Mouse (Mus musculus) kidney, postnatal 0 days (tissue): ENCODE results near the gene Myog. TPM values are rescaled to one million over a fixed set of nuclear protein-coding genes. Genes with fewer than 3 reads are reported as not detected.

Experiments used
- ATAC-seq: fragments of 200-750 bp; cut with Nextera tagmentation; replicated peaks from 2 replicates; pipeline ENCODE4 v1.8.0; 2017; ENCODE audit warnings: low read depth, moderate number of reproducible peaks, moderate TSS enrichment, moderate library complexity; ENCODE audit not compliant: low FRiP score
- DNase-seq: peaks from one replicate; pipeline ENCODE4 v3.0.0-alpha.2; 2016; ENCODE audit warnings: low spot score
- H3K27ac ChIP-seq: fragments of 300-500 bp; sonication (generic); 2 replicates; pipeline ENCODE4 v1.5.1; 2014; ENCODE audit warnings: mild to moderate bottlenecking
- H3K27me3 ChIP-seq: fragments of 300-500 bp; sonication (generic); 2 replicates; pipeline ENCODE4 v1.6.1; 2014; ENCODE audit warnings: low read length, mixed read lengths; ENCODE audit not compliant: insufficient read depth
- H3K36me3 ChIP-seq: fragments of 300-500 bp; sonication (generic); 2 replicates; pipeline ENCODE4 v1.6.1; 2014; ENCODE audit warnings: low read length, mixed read lengths; ENCODE audit not compliant: insufficient read depth
- H3K4me1 ChIP-seq: fragments of 300-500 bp; sonication (generic); replicated peaks from 2 replicates; pipeline ENCODE4 v1.6.1; 2014; ENCODE audit warnings: antibody characterized with exemption, low read length, mixed read lengths; ENCODE audit not compliant: insufficient read depth
- H3K4me2 ChIP-seq: fragments of 300-500 bp; sonication (generic); 2 replicates; pipeline ENCODE4 v1.6.1; 2014; ENCODE audit warnings: mild to moderate bottlenecking, low read length, moderate library complexity, mixed read lengths
- H3K4me3 ChIP-seq: fragments of 300-500 bp; sonication (generic); replicated peaks from 2 replicates; pipeline ENCODE4 v1.5.1; 2014; ENCODE audit warnings: low read depth, low read length
- H3K9ac ChIP-seq: fragments of 300-500 bp; sonication (generic); 2 replicates; pipeline ENCODE4 v1.6.1; 2014; ENCODE audit warnings: low read depth, low read length
- H3K9me3 ChIP-seq: fragments of 300-500 bp; sonication (generic); replicated peaks from 2 replicates; pipeline ENCODE4 v1.6.1; 2016; ENCODE audit warnings: low read length, inconsistent platforms, mixed read lengths
- CTCF ChIP-seq: IDR thresholded peaks from 2 replicates; pipeline ENCODE4 v1.5.1; 2016; ENCODE audit warnings: antibody characterized with exemption, low read depth, mild to moderate bottlenecking, moderate library complexity
- WGBS: fragments of 180-500 bp; shearing (Covaris S2); extraction: QIAGEN DNeasy Blood & Tissue Kit; methylation state at CpG from one replicate; pipeline ENCODE4 v1.1.7; 2014; 5-methylcytosine and 5-hydroxymethylcytosine counted together
- polyA plus RNA-seq: library from polyadenylated mRNA; unstranded; fragments of >200 nt; fragmentation: Nextera tagmentation; extraction: Ambion mirVana; gene quantifications from 2 replicates; pipeline ENCODE4 v1.2.1, GENCODE M21; 2015

Gene Myog
- polyA plus RNA-seq, 1 experiment from 2014 or later = 0.08 TPM

- no peaks in the 10 kb centered on the region for H3K4me1 ChIP-seq
- H3K9ac ChIP-seq = no peak overlapping the region
- H3K36me3 ChIP-seq = no peaks in the 10 kb centered on the region
- ATAC-seq (no peak), DNase-seq (no peak)
- no peak for TF ChIP-seq CTCF
- WGBS = 46% methylated on average over 3 of the region's 3 CpGs
- no peaks in the 10 kb centered on the region for H3K9me3 ChIP-seq
- H3K27me3 ChIP-seq = no peaks in the 10 kb centered on the region
- H3K4me2 ChIP-seq = no peak overlapping the region
- H3K4me3 ChIP-seq = no peak overlapping the region
- H3K27ac ChIP-seq = no peak overlapping the region
These were observed 7.4 kb upstream of the Myog start for GRCm38 (mm10) chr1:134282342-134282741.

DNA sequence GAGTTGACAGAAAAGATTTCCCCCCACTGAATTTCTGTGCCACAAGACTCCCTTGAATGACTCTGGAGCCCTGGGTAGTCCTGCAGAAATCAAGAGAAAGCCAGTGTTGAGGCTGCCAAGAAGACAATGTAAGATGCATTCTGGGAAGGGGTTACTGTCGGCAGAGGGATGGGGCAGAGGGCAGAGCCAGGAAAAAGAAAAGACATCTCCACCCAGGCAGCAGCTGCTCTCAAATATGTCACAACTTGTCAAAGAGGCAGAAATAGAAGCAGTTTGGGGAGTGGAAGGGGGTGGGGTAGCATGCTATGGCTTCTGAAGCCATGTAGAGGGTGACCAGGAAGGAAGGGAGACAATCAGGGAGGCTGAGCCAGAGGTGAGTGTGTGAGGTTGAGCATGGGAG, 6.7 kb upstream of the Myog start:
- Histone ChIP-seq H3K4me1 (no peaks in the 10 kb centered on the region), H3K4me3 (no peak overlapping the region), H3K9me3 (no peaks in the 10 kb centered on the region), H3K36me3 (no peaks in the 10 kb centered on the region), H3K4me2 (no peak overlapping the region), H3K9ac (no peak overlapping the region), H3K27ac (no peak overlapping the region), H3K27me3 (no peaks in the 10 kb centered on the region)
- no peak for TF ChIP-seq CTCF
- no peak for DNase-seq
- 50% methylated on average over 1 of the region's 1 CpGs for WGBS
- ATAC-seq = no peak

GRCm38 (mm10) chr1:134285458-134286120, 4.2 kb upstream of the Myog start:
- no peaks in the 10 kb centered on the region for H3K36me3 ChIP-seq
- H3K4me1 ChIP-seq = no peaks in the 10 kb centered on the region
- H3K27ac ChIP-seq = no peak overlapping the region
- no peak overlapping the region for H3K9ac ChIP-seq
- H3K4me3 ChIP-seq = no peak overlapping the region
- 65% methylated on average over 10 of the region's 10 CpGs for WGBS
- DNase-seq = no peak
- no peaks in the 10 kb centered on the region for H3K9me3 ChIP-seq
- ATAC-seq = no peak
- no peaks in the 10 kb centered on the region for H3K27me3 ChIP-seq
- TF ChIP-seq CTCF = no peak
- no peak overlapping the region for H3K4me2 ChIP-seq

GRCm38 (mm10) chr1:134288239-134288638, 1.6 kb upstream of the Myog start:
- WGBS = 62% methylated on average over 3 of the region's 3 CpGs
- Histone ChIP-seq H3K9me3 (no peaks in the 10 kb centered on the region), H3K27me3 (no peaks in the 10 kb centered on the region), H3K27ac (no peak overlapping the region), H3K4me1 (0 out of 2 replicates have a peak, but pooled peaks cover 6% of the 10 kb centered on the region), H3K4me2 (no peak overlapping the region), H3K9ac (no peak overlapping the region), H3K4me3 (no peak overlapping the region), H3K36me3 (no peaks in the 10 kb centered on the region)
- no peak for DNase-seq
- TF ChIP-seq CTCF = no peak
- no peak for ATAC-seq

GRCm38 (mm10) chr1:134290300-134290699, 511 bp downstream of the Myog start:
- TF ChIP-seq CTCF = no peak
- Histone ChIP-seq H3K9me3 (no peaks in the 10 kb centered on the region), H3K27ac (no peak overlapping the region), H3K9ac (no peak overlapping the region), H3K4me3 (no peak overlapping the region), H3K4me1 (0 out of 2 replicates have a peak, but pooled peaks cover 6% of the 10 kb centered on the region), H3K36me3 (no peaks in the 10 kb centered on the region), H3K27me3 (no peaks in the 10 kb centered on the region), H3K4me2 (no peak overlapping the region)
- no peak for DNase-seq
- no peak for ATAC-seq
- WGBS = 86% methylated on average over 12 of the region's 13 CpGs

- Histone ChIP-seq H3K9me3 (no peaks in the 10 kb centered on the region), H3K9ac (no peak overlapping the region), H3K36me3 (no peaks in the 10 kb centered on the region), H3K4me2 (no peak overlapping the region), H3K27me3 (no peaks in the 10 kb centered on the region), H3K4me3 (no peak overlapping the region), H3K27ac (no peak overlapping the region), H3K4me1 (0 out of 2 replicates have a peak, but pooled peaks cover 6% of the 10 kb centered on the region)
- WGBS = 63% methylated on average over 5 of the region's 5 CpGs
- DNase-seq (no peak), ATAC-seq (no peak)
- peak; percentile 45; the same call in 1 of the 2 replicates for TF ChIP-seq CTCF
These were observed 1.1 kb downstream of the Myog start for GRCm38 (mm10) chr1:134290909-134291308.

GRCm38 (mm10) chr1:134291555-134291954, 1.8 kb downstream of the Myog start:
- Histone ChIP-seq H3K27me3 (no peaks in the 10 kb centered on the region), H3K36me3 (no peaks in the 10 kb centered on the region), H3K9ac (no peak overlapping the region), H3K9me3 (no peaks in the 10 kb centered on the region), H3K4me3 (no peak overlapping the region), H3K4me2 (no peak overlapping the region), H3K27ac (no peak overlapping the region), H3K4me1 (0 out of 2 replicates have a peak, but pooled peaks cover 6% of the 10 kb centered on the region)
- DNase-seq (no peak), ATAC-seq (no peak)
- TF ChIP-seq CTCF = no peak
- WGBS = 66% methylated on average over 8 of the region's 8 CpGs
